Mouse (Mus musculus) hindbrain, embryonic 16.5 days (tissue): ENCODE data around the gene Aqp2. TPM values are rescaled to one million over a fixed set of nuclear protein-coding genes. Genes with fewer than 3 reads are reported as not detected.

ENCODE experiments used
- ATAC-seq: fragments of 200-750 bp; cut with Nextera tagmentation; 2 replicates; pipeline ENCODE4 v1.8.0; 2017; ENCODE audit warnings: moderate TSS enrichment, moderate library complexity
- H3K27ac ChIP-seq: fragments of 300-500 bp; sonication (generic); 2 replicates; pipeline ENCODE4 v1.5.1; 2014; ENCODE audit warnings: low read depth, mild to moderate bottlenecking, control low read depth, low read length, moderate library complexity
- H3K27me3 ChIP-seq: fragments of 300-500 bp; sonication (generic); replicated peaks from 2 replicates; pipeline ENCODE4 v1.6.1; 2014; ENCODE audit warnings: low read length; ENCODE audit not compliant: control insufficient read depth, insufficient read depth
- H3K36me3 ChIP-seq: fragments of 300-500 bp; sonication (generic); 2 replicates; pipeline ENCODE4 v1.6.1; 2014; ENCODE audit warnings: mild to moderate bottlenecking, low read length, moderate library complexity, mixed read lengths; ENCODE audit not compliant: control insufficient read depth, insufficient read depth
- H3K4me1 ChIP-seq: fragments of 300-500 bp; sonication (generic); 2 replicates; pipeline ENCODE4 v1.6.1; 2014; ENCODE audit warnings: low read depth, low read length; ENCODE audit not compliant: control insufficient read depth, insufficient read depth
- H3K4me2 ChIP-seq: fragments of 300-500 bp; sonication (generic); 2 replicates; pipeline ENCODE4 v1.6.1; 2014; ENCODE audit warnings: mild to moderate bottlenecking, low read length, control low read depth, moderate library complexity
- H3K4me3 ChIP-seq: fragments of 300-500 bp; sonication (generic); 2 replicates; pipeline ENCODE4 v1.5.1; 2014; ENCODE audit warnings: mild to moderate bottlenecking, low read length, control low read depth, moderate library complexity
- H3K9ac ChIP-seq: fragments of 300-500 bp; sonication (generic); 2 replicates; pipeline ENCODE4 v1.6.1; 2014; ENCODE audit warnings: low read depth, mild to moderate bottlenecking, control low read depth, low read length, moderate library complexity
- H3K9me3 ChIP-seq: fragments of 300-500 bp; sonication (generic); 2 replicates; pipeline ENCODE4 v1.6.1; 2014; ENCODE audit warnings: mild to moderate bottlenecking, low read length, moderate library complexity; ENCODE audit not compliant: control insufficient read depth
- WGBS: fragments of 180-500 bp; shearing (Covaris S2); extraction: QIAGEN DNeasy Blood & Tissue Kit; methylation state at CpG from one replicate; pipeline ENCODE4 v1.1.7; 2014; 5-methylcytosine and 5-hydroxymethylcytosine counted together
- polyA plus RNA-seq: library from polyadenylated mRNA; unstranded; fragments of >200 nt; fragmentation: Nextera tagmentation; extraction: Ambion mirVana; gene quantifications from 2 replicates; pipeline ENCODE4 v1.2.1, GENCODE M21; 2015

Gene Aqp2
- polyA plus RNA-seq, result 0.11 TPM in 1 of 2 replicates, not detected in the other

DNA sequence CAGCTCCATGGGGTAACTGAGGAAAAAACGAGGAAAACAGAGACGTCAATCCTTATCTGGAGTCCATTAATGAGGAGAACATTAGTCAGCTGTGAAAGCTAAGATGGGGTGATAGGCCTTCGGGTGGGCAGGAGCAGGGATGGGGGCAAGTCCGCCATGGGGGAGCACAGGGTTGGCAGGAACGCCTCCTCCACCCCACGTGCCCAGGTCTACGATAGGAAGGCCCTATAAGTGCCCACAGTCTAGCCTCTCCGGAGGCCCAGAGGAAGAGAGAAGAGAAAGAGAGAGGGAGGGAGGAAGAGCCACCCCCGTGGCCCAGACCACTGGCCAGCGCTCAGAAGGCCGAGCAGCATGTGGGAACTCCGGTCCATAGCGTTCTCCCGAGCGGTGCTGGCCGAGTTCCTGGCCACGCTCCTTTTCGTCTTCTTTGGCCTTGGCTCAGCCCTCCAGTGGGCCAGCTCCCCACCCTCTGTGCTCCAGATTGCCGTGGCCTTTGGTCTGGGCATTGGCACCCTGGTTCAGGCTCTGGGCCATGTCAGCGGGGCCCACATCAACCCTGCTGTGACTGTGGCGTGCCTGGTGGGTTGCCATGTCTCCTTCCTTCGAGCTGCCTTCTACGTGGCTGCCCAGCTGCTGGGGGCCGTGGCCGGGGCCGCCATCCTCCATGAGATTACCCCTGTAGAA, at the start of gene Aqp2:
Gene Aqp2, plus strand, starts transcription at position 254 of the 684 bp plus-strand sequence.
- Histone ChIP-seq H3K9me3 (no peaks in the 10 kb centered on the region), H3K27me3 (peaks cover 16% of the 10 kb centered on the region), H3K9ac (no peak within 1 kb of the TSS), H3K36me3 (no peaks in the 10 kb centered on the region), H3K4me3 (no peak within 1 kb of the TSS), H3K27ac (no peak within 1 kb of the TSS), H3K4me1 (peaks cover 6% of the 10 kb centered on the region), H3K4me2 (no peak within 1 kb of the TSS)
- WGBS, result 76% methylated on average over 26 of the region's 26 CpGs
- ATAC-seq, result peak; percentile 50; the same call in 1 of the 2 replicates

DNA sequence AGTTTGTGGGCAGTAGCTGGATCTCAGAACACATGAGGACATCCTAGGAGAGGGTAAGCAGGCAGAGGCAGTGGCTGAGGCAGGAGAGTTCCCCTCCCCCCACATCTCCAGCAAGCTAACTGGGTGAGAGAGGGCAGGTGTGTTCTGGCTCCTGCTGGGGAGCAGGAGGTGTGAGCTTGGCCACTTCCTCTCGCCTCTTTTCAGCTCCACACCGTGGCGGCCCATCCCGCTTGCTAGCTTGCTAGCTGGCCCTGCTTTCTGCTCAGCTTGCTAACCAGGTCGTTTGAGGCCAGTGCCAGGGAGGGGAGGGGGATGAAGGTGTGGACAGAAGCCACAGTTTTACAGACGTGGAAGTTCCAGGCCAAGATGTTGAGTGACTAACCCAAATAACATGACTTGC, 47.7 kb upstream of the Aqp2 start:
- Histone ChIP-seq H3K4me1 (peaks cover 18% of the 10 kb centered on the region), H3K27me3 (no peaks in the 10 kb centered on the region; the same call in 1 of the 2 replicates), H3K36me3 (no peaks in the 10 kb centered on the region), H3K9me3 (no peaks in the 10 kb centered on the region), H3K27ac (no peak overlapping the region), H3K9ac (peak overlapping the region; percentile 22; the same call in 1 of the 2 replicates), H3K4me2 (no peak overlapping the region), H3K4me3 (no peak overlapping the region)
- ATAC-seq, result no peak
- WGBS, result 42% methylated on average over 6 of the region's 6 CpGs

DNA sequence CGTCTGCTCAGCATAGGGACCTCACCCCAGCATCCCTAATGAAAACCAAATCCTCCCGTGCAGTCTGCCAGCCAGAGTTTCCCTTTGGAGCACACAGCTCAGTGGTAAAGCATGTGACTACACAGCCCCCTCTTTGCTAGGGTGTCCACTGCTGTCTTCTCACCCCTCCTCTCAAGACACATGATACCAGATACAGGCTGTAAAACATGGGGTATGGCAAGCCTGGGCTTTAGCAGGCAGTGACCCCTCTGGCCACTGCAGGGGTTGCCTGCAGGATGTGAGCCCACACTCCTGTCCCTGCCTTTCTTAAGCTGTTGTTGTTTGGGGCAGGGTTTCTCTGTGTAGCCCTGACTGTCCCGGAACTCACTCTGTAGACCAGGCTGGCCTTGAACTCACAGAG, 46.8 kb upstream of the Aqp2 start:
- peaks cover 13% of the 10 kb centered on the region for H3K4me1 ChIP-seq
- H3K4me2 ChIP-seq, result no peak overlapping the region
- no peak overlapping the region for H3K27ac ChIP-seq
- H3K27me3 ChIP-seq, result no peaks in the 10 kb centered on the region; the same call in 1 of the 2 replicates
- H3K36me3 ChIP-seq, result no peaks in the 10 kb centered on the region
- WGBS, result 72% methylated on average over 3 of the region's 3 CpGs
- H3K9me3 ChIP-seq, result no peaks in the 10 kb centered on the region
- H3K4me3 ChIP-seq, result no peak overlapping the region
- no peak overlapping the region for H3K9ac ChIP-seq
- ATAC-seq, result no peak

DNA sequence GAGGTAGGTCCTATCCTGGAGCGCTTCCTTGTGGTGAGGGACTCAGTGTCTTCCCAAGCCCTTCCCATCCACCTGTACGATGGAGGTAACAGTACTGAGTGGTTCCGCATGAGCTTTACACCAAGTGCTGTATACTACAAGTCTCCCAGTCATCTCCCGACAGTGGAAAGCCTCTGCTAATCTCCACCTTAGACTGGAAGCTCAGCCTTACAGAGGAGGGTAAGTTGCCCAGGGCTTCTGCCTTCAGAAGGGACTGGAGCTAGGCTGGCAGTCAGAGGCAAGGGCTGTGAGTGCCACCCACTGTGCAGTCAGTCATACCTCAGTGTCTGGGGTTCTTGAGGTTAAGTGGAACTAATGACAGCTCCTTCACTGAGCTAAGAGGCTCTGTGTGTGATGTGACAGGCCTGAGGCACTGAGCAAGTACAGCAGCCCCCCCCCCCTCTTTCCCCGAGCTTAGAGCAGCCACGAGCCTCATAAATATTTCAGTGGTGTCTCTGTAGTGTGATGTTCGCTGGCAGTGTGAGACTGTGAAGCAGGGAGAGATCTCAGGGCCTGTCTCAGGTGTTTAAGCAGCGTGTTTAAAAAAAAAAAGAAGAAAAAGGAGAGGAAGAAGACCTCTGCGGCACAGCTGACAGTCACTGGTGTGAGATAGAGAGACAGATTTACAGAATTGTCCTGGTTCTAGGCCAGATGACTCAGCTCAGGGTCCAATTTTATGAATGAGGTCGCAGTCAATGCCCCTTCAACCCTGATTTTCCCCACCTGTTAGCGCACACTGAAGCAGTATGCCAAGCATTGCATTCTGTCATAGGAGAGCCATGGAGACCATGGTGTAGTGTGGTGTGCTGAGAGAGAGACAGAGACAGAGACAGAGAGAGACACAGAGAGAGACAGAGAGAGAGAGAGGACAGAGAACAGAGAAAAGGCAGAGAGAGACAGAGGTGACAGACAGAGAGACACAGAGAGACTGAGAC, 41.7 kb upstream of the Aqp2 start:
- Histone ChIP-seq H3K4me3 (no peak overlapping the region), H3K4me2 (no peak overlapping the region), H3K9ac (no peak overlapping the region; the same call in 1 of the 2 replicates), H3K27ac (no peak overlapping the region), H3K4me1 (peaks cover 4% of the 10 kb centered on the region; the same call in 1 of the 2 replicates), H3K36me3 (no peaks in the 10 kb centered on the region), H3K9me3 (no peaks in the 10 kb centered on the region), H3K27me3 (no peaks in the 10 kb centered on the region)
- ATAC-seq, result peak; percentile 58; the same call in 1 of the 2 replicates
- WGBS, result 42% methylated on average over 11 of the region's 11 CpGs

DNA sequence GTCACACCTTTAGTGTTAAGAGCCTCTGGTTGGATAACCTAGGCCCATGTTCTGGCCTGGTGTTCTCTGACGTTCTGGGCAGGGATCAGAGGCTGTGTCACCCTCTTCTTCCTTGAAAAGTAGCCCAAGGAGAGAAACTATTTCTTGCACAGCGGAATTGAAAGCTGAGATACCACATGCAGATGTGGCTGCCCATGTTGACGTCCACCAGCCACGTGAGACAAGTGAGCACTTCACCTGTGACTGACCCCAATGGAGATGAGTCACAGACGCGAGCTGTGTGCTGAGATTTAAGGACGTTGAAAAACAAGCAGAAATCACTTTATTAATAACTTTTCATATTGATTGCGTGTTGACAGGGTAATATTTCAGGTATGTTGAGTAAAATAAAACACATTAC, 39.0 kb upstream of the Aqp2 start:
- Histone ChIP-seq H3K4me2 (no peak overlapping the region), H3K4me3 (no peak overlapping the region), H3K27ac (no peak overlapping the region), H3K9ac (no peak overlapping the region), H3K36me3 (no peaks in the 10 kb centered on the region), H3K27me3 (no peaks in the 10 kb centered on the region), H3K9me3 (no peaks in the 10 kb centered on the region), H3K4me1 (peaks cover 4% of the 10 kb centered on the region; the same call in 1 of the 2 replicates)
- WGBS, result 77% methylated on average over 8 of the region's 8 CpGs
- ATAC-seq, result no peak

DNA sequence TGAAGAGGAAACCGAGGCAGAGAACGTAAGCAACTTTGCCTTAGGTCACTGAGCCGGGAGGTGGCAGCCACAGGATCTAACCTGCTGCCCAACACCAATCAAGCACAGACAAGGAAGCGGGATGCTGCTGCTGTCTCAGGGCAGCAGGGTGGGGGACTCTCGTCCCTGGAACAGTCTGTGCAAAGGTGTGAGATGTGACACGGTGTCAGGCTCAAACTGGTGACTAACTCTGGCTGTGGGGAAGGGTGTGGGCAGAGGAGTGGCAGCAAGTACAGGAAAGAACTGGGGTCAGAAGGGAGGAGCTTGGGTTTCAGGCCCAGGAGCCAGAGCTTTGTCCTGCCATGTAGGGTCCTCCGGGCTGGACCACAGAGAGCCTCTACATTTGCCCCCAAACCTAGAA, 34.8 kb upstream of the Aqp2 start:
- no peaks in the 10 kb centered on the region for H3K9me3 ChIP-seq
- H3K4me3 ChIP-seq, result no peak overlapping the region
- no peak overlapping the region for H3K9ac ChIP-seq
- H3K36me3 ChIP-seq, result no peaks in the 10 kb centered on the region
- H3K4me1 ChIP-seq, result no peaks in the 10 kb centered on the region
- H3K27me3 ChIP-seq, result no peaks in the 10 kb centered on the region
- no peak overlapping the region for H3K4me2 ChIP-seq
- ATAC-seq, result no peak
- 84% methylated on average over 7 of the region's 7 CpGs for WGBS
- no peak overlapping the region for H3K27ac ChIP-seq

DNA sequence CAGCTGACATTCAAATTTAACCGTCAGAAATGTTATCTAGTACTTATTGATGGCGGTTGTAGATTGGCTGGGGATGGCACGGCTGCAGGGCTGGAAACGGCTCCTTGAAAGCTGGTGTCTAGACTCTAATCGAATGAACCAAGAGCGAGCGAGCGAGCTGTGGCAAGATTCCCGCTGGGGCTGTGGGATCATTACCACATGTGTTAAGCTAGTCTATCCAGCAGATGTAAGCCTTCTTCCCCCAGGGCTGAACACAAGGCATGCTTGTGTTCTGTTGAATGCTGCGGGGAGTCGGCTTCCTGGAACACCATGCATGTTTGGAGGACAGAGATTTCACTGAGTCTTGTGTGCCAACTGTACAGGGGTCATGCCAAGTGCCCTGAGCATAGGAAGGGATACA, 32.3 kb upstream of the Aqp2 start:
- Histone ChIP-seq H3K27ac (no peak overlapping the region), H3K9ac (no peak overlapping the region), H3K9me3 (no peaks in the 10 kb centered on the region), H3K4me1 (no peaks in the 10 kb centered on the region), H3K27me3 (no peaks in the 10 kb centered on the region), H3K4me2 (no peak overlapping the region), H3K4me3 (no peak overlapping the region), H3K36me3 (no peaks in the 10 kb centered on the region)
- 50% methylated on average over 11 of the region's 11 CpGs for WGBS
- peak; percentile 37; the same call in 1 of the 2 replicates for ATAC-seq

DNA sequence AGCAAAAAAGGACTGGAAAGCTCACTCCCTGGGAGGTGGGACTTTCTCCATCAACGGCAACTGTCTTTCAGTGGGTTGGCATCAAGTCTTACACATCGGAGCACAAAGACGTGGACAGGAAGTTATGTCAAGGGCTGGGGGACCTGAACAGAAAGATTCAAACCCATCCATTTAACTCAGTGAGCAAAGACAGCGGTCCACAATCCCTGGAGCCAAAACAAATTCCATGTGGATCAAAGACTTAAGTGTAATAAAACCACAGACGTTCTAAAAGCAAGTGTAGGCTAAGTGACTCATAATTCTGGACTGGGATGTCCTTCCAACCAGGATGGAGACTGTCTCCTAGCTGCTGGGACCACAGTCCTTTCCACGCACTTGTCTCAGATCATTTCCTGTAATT, 31.1 kb upstream of the Aqp2 start:
- Histone ChIP-seq H3K4me2 (no peak overlapping the region), H3K9ac (no peak overlapping the region), H3K27ac (no peak overlapping the region), H3K36me3 (no peaks in the 10 kb centered on the region), H3K9me3 (no peaks in the 10 kb centered on the region), H3K4me1 (no peaks in the 10 kb centered on the region), H3K4me3 (no peak overlapping the region), H3K27me3 (no peaks in the 10 kb centered on the region)
- ATAC-seq, result no peak
- WGBS, result 80% methylated on average over 6 of the region's 6 CpGs

DNA sequence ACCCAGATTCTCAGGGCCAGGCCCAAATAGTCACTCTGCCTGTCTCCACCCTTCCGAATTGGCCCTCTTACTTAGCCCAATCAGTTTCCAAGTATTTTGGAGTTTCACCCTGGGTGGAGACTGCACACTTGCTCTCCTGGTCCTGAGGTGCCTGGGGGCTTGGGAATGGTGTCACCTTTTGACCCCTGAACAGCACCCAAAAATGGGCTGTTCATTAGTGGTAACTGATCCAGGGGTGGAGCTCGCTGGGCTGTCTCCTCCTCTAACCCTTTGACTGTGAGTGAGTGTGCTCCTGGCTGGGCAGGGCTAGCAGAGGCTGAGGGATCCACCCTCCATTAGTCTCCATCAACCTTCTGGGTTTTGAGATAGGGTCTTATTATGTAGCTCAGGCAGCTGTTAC, 29.0 kb upstream of the Aqp2 start:
- WGBS, result 65% methylated on average over 2 of the region's 2 CpGs
- H3K36me3 ChIP-seq, result no peaks in the 10 kb centered on the region

More for the DNA sequence above, 29.0 kb upstream of the Aqp2 start:
- Histone ChIP-seq H3K4me2 (no peak overlapping the region), H3K27ac (no peak overlapping the region), H3K4me3 (no peak overlapping the region), H3K9me3 (no peaks in the 10 kb centered on the region), H3K4me1 (no peaks in the 10 kb centered on the region), H3K27me3 (no peaks in the 10 kb centered on the region), H3K9ac (no peak overlapping the region)
- ATAC-seq, result no peak
